Mouse (Mus musculus): ENCODE data around the gene Chad. TPM values are rescaled to one million over a fixed set of nuclear protein-coding genes. Genes with fewer than 3 reads are reported as not detected.

Chad gene
- total and polyA plus RNA-seq, 3 experiments = 0.17 to 0.41 TPM; not detected in 1

- H3K9ac ChIP-seq (ENCODE audit: insufficient read depth, low read depth) = no peak overlapping the region
- peaks cover 3 to 52% of the 10 kb centered on the region in 2 experiments for H3K36me3 ChIP-seq (replicated peaks in 1 of 2; ENCODE audit: control insufficient read depth in 1 of 2, insufficient read depth in 1 of 2, low read length in 1 of 2)
- no peak overlapping the region for H3K27ac ChIP-seq (ENCODE audit: insufficient read depth, low read depth)
- no peak for TF ChIP-seq TBP (conservative IDR thresholded peaks at IDR 0.05; ENCODE audit: low read depth, low read length)
- no peak for TF ChIP-seq POLR2A (IDR thresholded peaks at IDR 0.05; ENCODE audit: low read depth, low read length)
- no peak for TF ChIP-seq JUN (IDR thresholded peaks at IDR 0.05; ENCODE audit: insufficient read depth, low read depth, low read length)
- no peak for TF ChIP-seq CTCF (conservative IDR thresholded peaks at IDR 0.05 in 1 of 2, IDR thresholded peaks at IDR 0.05 in 1 of 2; ENCODE audit: low read depth in 2 of 2, low read length in 2 of 2)
- TF ChIP-seq PAX5 (IDR thresholded peaks at IDR 0.05; ENCODE audit: low read length) = no peak
- TF ChIP-seq GABPA (IDR thresholded peaks at IDR 0.05; ENCODE audit: insufficient replicate concordance, low read depth, low read length) = no peak
- TF ChIP-seq SIN3A (IDR thresholded peaks at IDR 0.05; ENCODE audit: low read length) = no peak
- TF ChIP-seq USF2 (conservative IDR thresholded peaks at IDR 0.05; ENCODE audit: low read depth, low read length) = no peak
- TF ChIP-seq ZKSCAN1 (IDR thresholded peaks at IDR 0.05; ENCODE audit: borderline replicate concordance, low read depth, low read length) = no peak
- TF ChIP-seq MAFK (IDR thresholded peaks at IDR 0.05; ENCODE audit: insufficient replicate concordance, low read length) = no peak
- no peak for TF ChIP-seq IRF4 (IDR thresholded peaks at IDR 0.05; ENCODE audit: low read depth, low read length)
- no peak for TF ChIP-seq NELFE (IDR thresholded peaks at IDR 0.05; ENCODE audit: low read depth, low read length)
- no peak for TF ChIP-seq ZMIZ1 (IDR thresholded peaks at IDR 0.05; ENCODE audit: low read depth, low read length)
- no peak for TF ChIP-seq POLR2AphosphoS2 (IDR thresholded peaks at IDR 0.05; ENCODE audit: low read depth, low read length)
- no peak for TF ChIP-seq TCF12 (IDR thresholded peaks at IDR 0.05; ENCODE audit: low read depth, low read length)
- TF ChIP-seq ETS1 (conservative IDR thresholded peaks at IDR 0.05; ENCODE audit: low read depth, low read length) = no peak
- no peak for TF ChIP-seq ZC3H11A (IDR thresholded peaks at IDR 0.05; ENCODE audit: low read depth, low read length)
- no peak for TF ChIP-seq JUND (conservative IDR thresholded peaks at IDR 0.05; ENCODE audit: low read depth, low read length)
- no peak for TF ChIP-seq MAZ (IDR thresholded peaks at IDR 0.05; ENCODE audit: low read depth, low read length)
- no peak for TF ChIP-seq E2F4 (IDR thresholded peaks at IDR 0.05; ENCODE audit: insufficient replicate concordance, low read depth, low read length)
- peaks cover 2 to 20% of the 10 kb centered on the region in 2 experiments; a peak in 3 of 4 replicates for H3K4me1 ChIP-seq (ENCODE audit: control insufficient read depth in 1 of 2, insufficient read depth in 2 of 2)
- no peak overlapping the region for H3K4me3 ChIP-seq (replicated peaks in 1 of 3; ENCODE audit: low read depth in 2 of 3, low read length in 2 of 3, poor library complexity in 1 of 3)
- dilution Hi-C loops (cut with MboI; ENCODE audit: extremely low pct_ligation_motif_present, extremely low pct_unique_long_range_greater_than_20kb, low sequenced_read_pairs) = no loop called here
- H3K4me2 ChIP-seq (ENCODE audit: insufficient read depth, low read depth, poor library complexity, severe bottlenecking) = no peak overlapping the region
- no peaks in the 10 kb centered on the region for H3K79me2 ChIP-seq (replicated peaks; ENCODE audit: control insufficient read depth, extremely low read depth, insufficient read depth, poor library complexity, severe bottlenecking)
- H3K27me3 ChIP-seq (replicated peaks) = no peaks in the 10 kb centered on the region
- no peaks in the 10 kb centered on the region for H3K9me3 ChIP-seq (replicated peaks; ENCODE audit: low read length)
- DNase-seq (ENCODE audit: extremely low read depth) = no peak
- in situ Hi-C loops (cut with MboI; ENCODE audit: low pct_ligation_motif_present, low pct_unique_long_range_greater_than_20kb, low sequenced_read_pairs) = no loop called here
Measured at GRCm38 (mm10) chr11:94543344-94543743, 21.5 kb upstream of the Chad start.

GRCm38 (mm10) chr11:94543932-94544331 lies 20.9 kb upstream of the Chad start:
- in situ Hi-C loops (cut with MboI; ENCODE audit: low pct_ligation_motif_present, low pct_unique_long_range_greater_than_20kb, low sequenced_read_pairs) (no loop called here), dilution Hi-C loops (cut with MboI; ENCODE audit: extremely low pct_ligation_motif_present, extremely low pct_unique_long_range_greater_than_20kb, low sequenced_read_pairs) (no loop called here)
- Histone ChIP-seq H3K4me1 (ENCODE audit: control insufficient read depth in 1 of 2, insufficient read depth in 2 of 2) (peaks cover 2 to 21% of the 10 kb centered on the region in 2 experiments; a peak in 3 of 4 replicates), H3K27ac (ENCODE audit: insufficient read depth, low read depth) (no peak overlapping the region), H3K27me3 (replicated peaks) (no peaks in the 10 kb centered on the region), H3K4me2 (ENCODE audit: insufficient read depth, low read depth, poor library complexity, severe bottlenecking) (no peak overlapping the region), H3K4me3 (replicated peaks in 1 of 3; ENCODE audit: low read depth in 2 of 3, low read length in 2 of 3, poor library complexity in 1 of 3) (no peak overlapping the region), H3K9ac (ENCODE audit: insufficient read depth, low read depth) (no peak overlapping the region), H3K79me2 (replicated peaks; ENCODE audit: control insufficient read depth, extremely low read depth, insufficient read depth, poor library complexity, severe bottlenecking) (no peaks in the 10 kb centered on the region), H3K9me3 (replicated peaks; ENCODE audit: low read length) (no peaks in the 10 kb centered on the region), H3K36me3 (replicated peaks in 1 of 2; ENCODE audit: control insufficient read depth in 1 of 2, insufficient read depth in 1 of 2, low read length in 1 of 2) (peaks cover 3 to 48% of the 10 kb centered on the region in 2 experiments)
- peak; percentile 68 for DNase-seq (ENCODE audit: extremely low read depth)
- TF ChIP-seq RAD21 (IDR thresholded peaks at IDR 0.05; ENCODE audit: low read depth, low read length) (peak; percentile 86), SIN3A (IDR thresholded peaks at IDR 0.05; ENCODE audit: low read length) (no peak), ELF1 (IDR thresholded peaks at IDR 0.05; ENCODE audit: low read depth, low read length) (peak; percentile 67), ZKSCAN1 (IDR thresholded peaks at IDR 0.05; ENCODE audit: borderline replicate concordance, low read depth, low read length) (no peak), ETS1 (conservative IDR thresholded peaks at IDR 0.05; ENCODE audit: low read depth, low read length) (no peak), IRF4 (IDR thresholded peaks at IDR 0.05; ENCODE audit: low read depth, low read length) (peak; percentile 25; the same call in 1 of the 2 replicates), KAT2A (IDR thresholded peaks at IDR 0.05; ENCODE audit: insufficient replicate concordance, low read length) (no peak), SMC3 (IDR thresholded peaks at IDR 0.05; ENCODE audit: low read depth, low read length) (peak; percentile 69), MXI1 (IDR thresholded peaks at IDR 0.05; ENCODE audit: low read depth, low read length) (no peak; the same call in none of the 2 replicates), GABPA (IDR thresholded peaks at IDR 0.05; ENCODE audit: insufficient replicate concordance, low read depth, low read length) (no peak), USF1 (IDR thresholded peaks at IDR 0.05; ENCODE audit: low read depth, low read length) (no peak), CHD1 (IDR thresholded peaks at IDR 0.05; ENCODE audit: low read depth, low read length) (no peak), MAX (IDR thresholded peaks at IDR 0.05; ENCODE audit: low read length) (no peak), HCFC1 (IDR thresholded peaks at IDR 0.05; ENCODE audit: low read depth, low read length) (no peak), JUN (IDR thresholded peaks at IDR 0.05; ENCODE audit: insufficient read depth, low read depth, low read length) (no peak), UBTF (IDR thresholded peaks at IDR 0.05; ENCODE audit: low read depth, low read length) (no peak), MAFK (IDR thresholded peaks at IDR 0.05; ENCODE audit: insufficient replicate concordance, low read length) (no peak), POLR2A (IDR thresholded peaks at IDR 0.05; ENCODE audit: low read depth, low read length) (no peak), CTCF (conservative IDR thresholded peaks at IDR 0.05 in 1 of 2, IDR thresholded peaks at IDR 0.05 in 1 of 2; ENCODE audit: low read depth in 2 of 2, low read length in 2 of 2) (peak; percentile 81 to 92), NRF1 (IDR thresholded peaks at IDR 0.05; ENCODE audit: low read depth, low read length) (0 out of 2 replicates have a peak, but pooled peaks have one; percentile 9), ZC3H11A (IDR thresholded peaks at IDR 0.05; ENCODE audit: low read depth, low read length) (0 out of 2 replicates have a peak, but pooled peaks have one; percentile 8), JUND (conservative IDR thresholded peaks at IDR 0.05; ENCODE audit: low read depth, low read length) (no peak)
